Comparison of ENCODE assay signal across 28 mouse cellular contexts in genomic region chr11:117411663-117412062, GRCm38 (mm10).
A peak's percentile ranks its signal among the peaks of the same experiment; 100 is the strongest.
DNase-seq lines count a peak whose midpoint lies in the region; ATAC-seq and TF ChIP-seq lines count a peak whose summit lies in the region.
"Had no signal": no experiment of that assay in that cellular context is flagged by ENCODE, and none has a peak within 500 bp of the region (broad histone marks: within the 10 kb centered on the region; RNA-seq: fewer than 3 reads in every experiment).

No protein-coding gene starts in this region.

- H3K27ac ChIP-seq in midbrain, embryonic 11.5 days (ENCODE audit: low read depth, low read length), result no peak overlapping the region
- H3K27ac ChIP-seq in midbrain, embryonic 16.5 days (ENCODE audit: low read length), result no peak overlapping the region
- H3K27ac ChIP-seq in ES-E14 (ENCODE audit: insufficient read depth, low read depth, low read length, poor library complexity, severe bottlenecking), result no peak overlapping the region
- H3K27ac ChIP-seq: embryonic facial prominence, embryonic 13.5 days; embryonic facial prominence, embryonic 15.5 days; forebrain, embryonic 10.5 days; forebrain, embryonic 12.5 days had no signal

- H3K4me3 ChIP-seq in midbrain, embryonic 11.5 days (ENCODE audit: low read depth, low read length), result no peak overlapping the region
- no peak overlapping the region for H3K4me3 ChIP-seq in midbrain, embryonic 16.5 days (ENCODE audit: low read depth, low read length)
- H3K4me3 ChIP-seq in ES-E14 (ENCODE audit: insufficient read depth in 1 of 2, low read depth in 1 of 2, low read length in 2 of 2, poor library complexity in 1 of 2, severe bottlenecking in 1 of 2), result peak overlapping the region in 1 of 2 experiments; percentile 24; a peak in 3 of 4 replicates
- H3K4me3 ChIP-seq: embryonic facial prominence, embryonic 13.5 days; embryonic facial prominence, embryonic 15.5 days; erythroblast, embryonic 14.5 days; forebrain, embryonic 10.5 days; forebrain, embryonic 12.5 days had no signal

- no peak overlapping the region for H3K4me2 ChIP-seq in midbrain, embryonic 11.5 days
- no peak overlapping the region for H3K4me2 ChIP-seq in midbrain, embryonic 16.5 days (ENCODE audit: low read length)
- H3K4me2 ChIP-seq: embryonic facial prominence, embryonic 13.5 days; embryonic facial prominence, embryonic 15.5 days; forebrain, embryonic 12.5 days had no signal

- in situ Hi-C loops in ES-E14 (cut with MboI; ENCODE audit: low sequenced_read_pairs in 2 of 2, unreplicated experiment in 2 of 2), result no loop called here

- intact Hi-C loops in left cerebral cortex, postnatal 10 days (cut with DNase I), result no loop called here

- no peak overlapping the region for H3K9ac ChIP-seq in midbrain, embryonic 11.5 days (ENCODE audit: low read length)
- no peak overlapping the region for H3K9ac ChIP-seq in midbrain, embryonic 16.5 days (ENCODE audit: low read depth, low read length)
- H3K9ac ChIP-seq in ES-E14 (ENCODE audit: insufficient read depth, low read depth, low read length, poor library complexity, severe bottlenecking), result no peak overlapping the region
- H3K9ac ChIP-seq: embryonic facial prominence, embryonic 13.5 days; embryonic facial prominence, embryonic 15.5 days; forebrain, embryonic 12.5 days had no signal

- peaks cover 57% of the 10 kb centered on the region for H3K4me1 ChIP-seq in midbrain, embryonic 11.5 days (ENCODE audit: control insufficient read depth, insufficient read depth, low read length)
- peaks cover 63% of the 10 kb centered on the region for H3K4me1 ChIP-seq in midbrain, embryonic 16.5 days (ENCODE audit: control insufficient read depth, insufficient read depth, low read length)
- H3K4me1 ChIP-seq in ES-E14 (ENCODE audit: control insufficient read depth in 2 of 2, insufficient read depth in 2 of 2, low read length in 2 of 2, poor library complexity in 1 of 2), result peaks cover 10 to 38% of the 10 kb centered on the region in 2 experiments

- no peaks in the 10 kb centered on the region for H3K9me3 ChIP-seq in midbrain, embryonic 11.5 days (ENCODE audit: control insufficient read depth, low read length)
- no peaks in the 10 kb centered on the region for H3K9me3 ChIP-seq in midbrain, embryonic 16.5 days (replicated peaks; ENCODE audit: control insufficient read depth, low read length, poor library complexity, severe bottlenecking)
- no peaks in the 10 kb centered on the region for H3K9me3 ChIP-seq in ES-E14 (ENCODE audit: control insufficient read depth, insufficient read depth, low read depth, low read length)
- H3K9me3 ChIP-seq: embryonic facial prominence, embryonic 13.5 days; embryonic facial prominence, embryonic 15.5 days; forebrain, embryonic 12.5 days had no signal

- no peak for ATAC-seq in midbrain, embryonic 11.5 days (ENCODE audit: low FRiP score)
- ATAC-seq in midbrain, embryonic 16.5 days, result no peak
- ATAC-seq: CD4-positive, CD25-positive, alpha-beta regulatory T cell, adult 4 months; forebrain, embryonic 14.5 days; forebrain, embryonic 16.5 days; Patski had no signal

- peak; percentile 81 for DNase-seq in midbrain, embryonic 11.5 days (ENCODE audit: low spot score, missing footprints)
- DNase-seq in ES-E14 (ENCODE audit: low read depth, low spot score) (peak; percentile 86), R1 (ENCODE audit: low read depth, low spot score) (peak; percentile 96), ZHBTc4 (ENCODE audit: low read depth, low spot score) (peak; percentile 90)
- no peak for DNase-seq in kidney, adult 8-10 months
- DNase-seq in adrenal gland, postnatal 36 days, result no peak
- no peak for DNase-seq in left cerebral cortex, postnatal 10 days (ENCODE audit: extremely low spot score in 1 of 2, low spot score in 2 of 2)
- DNase-seq: adrenal gland, adult 2 months; adrenal gland, postnatal 10 days; adrenal gland, postnatal 25 days; B cell, adult 2 months; cerebellum, adult 11 months; cerebellum, adult 18-20 months; cerebellum, adult 8-10 months; cerebellum, postnatal 14 days; cerebellum, postnatal 36 days; embryo, embryonic 11 days had no signal

- H3K36me3 ChIP-seq in midbrain, embryonic 11.5 days (ENCODE audit: control insufficient read depth, insufficient read depth, low read length), result no peaks in the 10 kb centered on the region
- no peaks in the 10 kb centered on the region for H3K36me3 ChIP-seq in midbrain, embryonic 16.5 days (ENCODE audit: control insufficient read depth, insufficient read depth, low read length)
- H3K36me3 ChIP-seq in ES-E14 (ENCODE audit: control insufficient read depth, insufficient read depth, low read length, poor library complexity, severe bottlenecking), result no peaks in the 10 kb centered on the region
- H3K36me3 ChIP-seq: embryonic facial prominence, embryonic 13.5 days; embryonic facial prominence, embryonic 15.5 days; forebrain, embryonic 10.5 days; forebrain, embryonic 12.5 days had no signal

- whole genome bisulfite sequencing in midbrain, embryonic 11.5 days, result 89% methylated on average over 4 of the region's 4 CpGs
- 90% methylated on average over 4 of the region's 4 CpGs for WGBS in midbrain, embryonic 16.5 days

- peaks cover 22% of the 10 kb centered on the region for H3K27me3 ChIP-seq in midbrain, embryonic 11.5 days (ENCODE audit: control insufficient read depth, insufficient read depth, low read length)
- no peaks in the 10 kb centered on the region for H3K27me3 ChIP-seq in midbrain, embryonic 16.5 days (ENCODE audit: control insufficient read depth, insufficient read depth, low read depth, low read length)
- H3K27me3 ChIP-seq: CH12.LX, Patski had no signal

TF ChIP-seq in ES-E14, 5 proteins besides CTCF, POLR2A, EP300 and RAD21:
- TF ChIP-seq ZC3H11A (IDR thresholded peaks at IDR 0.05; ENCODE audit: borderline replicate concordance, low read depth, low read length) (no peak), HCFC1 (IDR thresholded peaks at IDR 0.05; ENCODE audit: borderline replicate concordance, insufficient read depth, low read length) (no peak), CHD2 (IDR thresholded peaks at IDR 0.05; ENCODE audit: low read depth, low read length) (no peak), ZNF384 (IDR thresholded peaks at IDR 0.05; ENCODE audit: low read depth, low read length) (no peak), MAFK (IDR thresholded peaks at IDR 0.05; ENCODE audit: insufficient read depth, low read depth, low read length) (no peak)

Comparison
In these comparisons a context has a peak if more than half of its experiments do, and no peak if none do; other contexts are left out.
1. DNase-seq: peak in midbrain, embryonic 11.5 days (single experiment), ES-E14 (single experiment), R1 (single experiment) and ZHBTc4 (single experiment); none in kidney, adult 8-10 months (0 of 2), adrenal gland, postnatal 36 days (0 of 2) and left cerebral cortex, postnatal 10 days (0 of 2).